Mouse (Mus musculus) liver, adult 2 months (tissue): ENCODE measurements around the gene Vwa8. TPM values are rescaled to one million over a fixed set of nuclear protein-coding genes. Genes with fewer than 3 reads are reported as not detected.

Experiments used
- DNase-seq: peaks from one replicate; pipeline ENCODE4 v3.0.0-alpha.2; 2011; ENCODE audit warnings: low read depth, low spot score; ENCODE audit errors: extremely low read depth
- H3K27ac ChIP-seq: fragments of 200-500 bp; replicated peaks from 2 replicates; pipeline ENCODE4 v1.5.1; 2012; ENCODE audit warnings: low read depth, mild to moderate bottlenecking, control low read depth, inconsistent platforms, low read length; ENCODE audit not compliant: insufficient read depth
- H3K27me3 ChIP-seq: fragments of 200-500 bp; 2 replicates; pipeline ENCODE4 v1.6.1; 2012; ENCODE audit warnings: mild to moderate bottlenecking, moderate library complexity, low read length, inconsistent platforms; ENCODE audit not compliant: control insufficient read depth, insufficient read depth
- H3K36me3 ChIP-seq: fragments of 200-500 bp; 2 replicates; pipeline ENCODE4 v1.6.1; 2012; ENCODE audit warnings: low read length, inconsistent platforms; ENCODE audit not compliant: control insufficient read depth, insufficient read depth
- H3K4me1 ChIP-seq: fragments of 200-500 bp; 2 replicates; pipeline ENCODE4 v1.6.1; 2011; ENCODE audit warnings: low read length; ENCODE audit not compliant: control insufficient read depth, insufficient read depth
- H3K4me3 ChIP-seq: fragments of 200-500 bp; 2 replicates; pipeline ENCODE4 v1.5.1; 2011; ENCODE audit warnings: low read depth, mild to moderate bottlenecking, control low read depth, low read length, moderate library complexity; ENCODE audit not compliant: insufficient read depth
- H3K79me2 ChIP-seq: fragments of 200-500 bp; 2 replicates; pipeline ENCODE4 v1.6.1; 2012; ENCODE audit warnings: inconsistent platforms, mild to moderate bottlenecking, low read length, moderate library complexity; ENCODE audit not compliant: control insufficient read depth, insufficient read depth
- H3K9ac ChIP-seq: fragments of 200-500 bp; 2 replicates; pipeline ENCODE4 v1.6.1; 2012; ENCODE audit warnings: low read depth, mild to moderate bottlenecking, control low read depth, inconsistent platforms, low read length
- CTCF ChIP-seq: fragments of 200-500 bp; IDR thresholded peaks from 2 replicates; pipeline ENCODE4 v1.5.1; 2011; ENCODE audit warnings: low read depth, low read length, control low read depth
- POLR2A ChIP-seq: fragments of 200-500 bp; IDR thresholded peaks from 2 replicates; pipeline ENCODE4 v1.6.1; 2011; ENCODE audit warnings: low read length, control low read depth; ENCODE audit not compliant: insufficient read depth; ENCODE audit errors: extremely low read depth
- WGBS: fragments of 180-500 bp; shearing (Covaris S2); methylation state at CpG from one replicate; pipeline ENCODE4 v1.1.7; 2018; 5-methylcytosine and 5-hydroxymethylcytosine counted together
- polyA plus RNA-seq: library from polyadenylated mRNA; depleted of rRNA; stranded (reverse); fragments of >200 nt; gene quantifications from 2 replicates; pipeline ENCODE4 v1.2.3, GENCODE M21; 2012
- total RNA-seq: library from RNA; depleted of rRNA; stranded (reverse); fragments of >200 nt; gene quantifications from 2 replicates; pipeline ENCODE4 v1.2.3, GENCODE M21; 2014

Vwa8 gene
- total and polyA plus RNA-seq, 2 experiments: 44.0 to 106 TPM

GRCm38 (mm10) chr14:79174526-79174925 lies 325.7 kb downstream of the Vwa8 start:
- 97% methylated on average over 4 of the region's 4 CpGs for WGBS
- Histone ChIP-seq H3K79me2 (no peaks in the 10 kb centered on the region), H3K27ac (no peak overlapping the region), H3K27me3 (no peaks in the 10 kb centered on the region), H3K9ac (no peak overlapping the region), H3K4me3 (no peak overlapping the region), H3K4me1 (no peaks in the 10 kb centered on the region), H3K36me3 (peaks cover 22% of the 10 kb centered on the region; the same call in 1 of the 2 replicates)
- no peak for DNase-seq
- TF ChIP-seq POLR2A (no peak), CTCF (no peak)

GRCm38 (mm10) chr14:79177754-79178153 lies 328.9 kb downstream of the Vwa8 start:
- no peaks in the 10 kb centered on the region for H3K4me1 ChIP-seq
- DNase-seq: no peak
- no peak overlapping the region for H3K9ac ChIP-seq
- no peak overlapping the region for H3K4me3 ChIP-seq
- peaks cover 38% of the 10 kb centered on the region; the same call in 1 of the 2 replicates for H3K36me3 ChIP-seq
- H3K27me3 ChIP-seq: no peaks in the 10 kb centered on the region
- no peaks in the 10 kb centered on the region for H3K79me2 ChIP-seq
- WGBS: 95% methylated on average over 7 of the region's 7 CpGs
- TF ChIP-seq POLR2A: no peak
- TF ChIP-seq CTCF: no peak
- no peak overlapping the region for H3K27ac ChIP-seq

GRCm38 (mm10) chr14:79178247-79178646 lies 329.4 kb downstream of the Vwa8 start:
- DNase-seq: no peak
- Histone ChIP-seq H3K36me3 (peaks cover 40% of the 10 kb centered on the region; the same call in 1 of the 2 replicates), H3K27me3 (no peaks in the 10 kb centered on the region), H3K4me3 (no peak overlapping the region), H3K79me2 (no peaks in the 10 kb centered on the region), H3K4me1 (no peaks in the 10 kb centered on the region), H3K27ac (no peak overlapping the region), H3K9ac (no peak overlapping the region)
- TF ChIP-seq POLR2A: no peak
- no peak for TF ChIP-seq CTCF
- WGBS: 96% methylated on average over 9 of the region's 9 CpGs

DNA sequence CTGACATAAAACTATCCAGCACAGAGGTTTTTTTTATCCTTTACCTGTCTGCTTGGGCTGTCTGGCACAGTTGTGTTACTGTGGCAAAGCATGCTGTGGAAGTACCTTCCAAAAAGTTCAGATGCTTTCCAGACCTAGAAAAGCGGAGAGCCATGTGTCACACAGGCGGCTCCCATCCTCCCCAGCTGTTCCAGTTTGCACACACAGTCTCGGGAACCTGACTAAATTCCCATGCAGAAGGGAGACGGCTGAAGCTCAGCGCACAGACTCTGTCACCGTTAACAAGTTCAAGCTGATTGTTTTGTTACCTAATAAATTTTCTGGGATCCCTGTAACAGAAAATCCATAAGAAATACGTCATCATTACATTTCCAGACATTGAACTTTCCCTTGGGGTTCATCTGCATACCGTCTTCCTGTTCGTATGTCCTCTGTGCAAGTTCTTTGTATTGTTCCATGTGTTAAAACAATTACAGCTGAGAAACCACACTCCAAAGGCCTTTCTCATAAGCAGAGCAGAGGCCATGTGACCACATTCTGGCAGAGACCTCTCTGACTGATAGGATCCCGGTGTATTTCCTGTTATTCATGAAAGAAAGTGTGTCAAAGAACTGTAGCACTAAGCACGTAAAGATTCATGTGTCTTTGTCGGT lies 331.4 kb downstream of the Vwa8 start:
- Histone ChIP-seq H3K9ac (no peak overlapping the region), H3K79me2 (no peaks in the 10 kb centered on the region), H3K4me3 (no peak overlapping the region), H3K36me3 (peaks cover 40% of the 10 kb centered on the region; the same call in 1 of the 2 replicates), H3K27me3 (no peaks in the 10 kb centered on the region), H3K27ac (no peak overlapping the region), H3K4me1 (no peaks in the 10 kb centered on the region)
- DNase-seq: no peak
- WGBS: 77% methylated on average over 12 of the region's 12 CpGs
- TF ChIP-seq POLR2A: no peak
- TF ChIP-seq CTCF: no peak

GRCm38 (mm10) chr14:79181748-79182147 lies 332.9 kb downstream of the Vwa8 start:
- TF ChIP-seq CTCF (no peak), POLR2A (no peak)
- H3K9ac ChIP-seq: no peak overlapping the region
- WGBS: 96% methylated on average over 8 of the region's 8 CpGs
- no peaks in the 10 kb centered on the region for H3K4me1 ChIP-seq
- DNase-seq: no peak
- no peaks in the 10 kb centered on the region for H3K79me2 ChIP-seq
- H3K4me3 ChIP-seq: no peak overlapping the region
- H3K27ac ChIP-seq: no peak overlapping the region
- H3K27me3 ChIP-seq: no peaks in the 10 kb centered on the region
- peaks cover 45% of the 10 kb centered on the region for H3K36me3 ChIP-seq

GRCm38 (mm10) chr14:79182801-79183200 lies 333.9 kb downstream of the Vwa8 start:
- 98% methylated on average over 15 of the region's 15 CpGs for WGBS

More at GRCm38 (mm10) chr14:79182801-79183200, 333.9 kb downstream of the Vwa8 start:
- Histone ChIP-seq H3K27ac (no peak overlapping the region), H3K36me3 (peaks cover 50% of the 10 kb centered on the region), H3K9ac (no peak overlapping the region), H3K27me3 (no peaks in the 10 kb centered on the region), H3K79me2 (no peaks in the 10 kb centered on the region), H3K4me1 (no peaks in the 10 kb centered on the region), H3K4me3 (no peak overlapping the region)
- TF ChIP-seq CTCF (no peak), POLR2A (no peak)
- DNase-seq: no peak
